Mouse (Mus musculus): Measurements from ENCODE around the gene Mad2l2. TPM values are rescaled to one million over a fixed set of nuclear protein-coding genes. Genes with fewer than 3 reads are reported as not detected.
"Not testable (repeated sequence)": the region's sequence is repeated elsewhere in the genome, so short reads cannot be mapped to it uniquely, and the experiment has no call there.

Gene Mad2l2
- polyA plus RNA-seq, 1 experiment from 2014 or later, result 47.5 TPM

DNA sequence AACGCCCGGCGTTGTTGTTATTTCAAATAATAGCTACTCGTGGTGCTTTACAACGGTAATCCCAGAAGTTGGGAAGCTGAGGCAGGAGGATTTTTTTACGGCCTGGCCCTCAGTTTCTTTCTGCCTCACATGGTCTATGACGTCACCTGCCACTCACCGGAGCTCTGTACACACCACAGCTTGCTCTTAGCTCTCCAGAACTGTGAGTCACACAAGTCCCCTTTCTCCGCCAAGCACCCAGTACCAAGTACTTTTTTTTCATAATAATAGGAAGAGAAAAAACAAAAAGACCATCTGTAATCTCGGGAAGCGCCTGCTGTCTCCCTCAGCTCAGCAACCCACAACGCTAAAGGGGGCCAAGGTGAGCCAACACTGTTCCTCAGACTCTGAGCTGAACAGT lies 51.3 kb downstream of the Mad2l2 start:
- Histone ChIP-seq H3K9me3 (ENCODE audit: control insufficient read depth, low read length) (no peaks in the 10 kb centered on the region), H3K4me1 (replicated peaks; ENCODE audit: control insufficient read depth, insufficient read depth, low read length) (no peaks in the 10 kb centered on the region), H3K27ac (ENCODE audit: low read depth) (no peak overlapping the region), H3K36me3 (ENCODE audit: control insufficient read depth, insufficient read depth, low read length) (no peaks in the 10 kb centered on the region), H3K4me2 (ENCODE audit: low read length) (no peak overlapping the region), H3K9ac (ENCODE audit: low read length) (no peak overlapping the region), H3K27me3 (replicated peaks; ENCODE audit: control insufficient read depth, insufficient read depth, low read length) (no peaks in the 10 kb centered on the region), H3K4me3 (ENCODE audit: low read depth, low read length) (no peak overlapping the region)
- 84% methylated on average over 12 of the region's 12 CpGs for WGBS
- ATAC-seq (replicated peaks; ENCODE audit: low FRiP score, low TSS enrichment, low read depth) (no peak), DNase-seq (ENCODE audit: low spot score) (no peak)

- Histone ChIP-seq H3K9ac (ENCODE audit: low read length) (no peak overlapping the region), H3K27me3 (replicated peaks; ENCODE audit: control insufficient read depth, insufficient read depth, low read length) (no peaks in the 10 kb centered on the region), H3K4me1 (replicated peaks; ENCODE audit: control insufficient read depth, insufficient read depth, low read length) (no peaks in the 10 kb centered on the region), H3K4me3 (ENCODE audit: low read depth, low read length) (no peak overlapping the region), H3K36me3 (ENCODE audit: control insufficient read depth, insufficient read depth, low read length) (no peaks in the 10 kb centered on the region), H3K4me2 (ENCODE audit: low read length) (no peak overlapping the region), H3K9me3 (ENCODE audit: control insufficient read depth, low read length) (no peaks in the 10 kb centered on the region), H3K27ac (ENCODE audit: low read depth) (no peak overlapping the region)
- no peak for ATAC-seq (replicated peaks; ENCODE audit: low FRiP score, low TSS enrichment, low read depth)
- 38% methylated on average over 8 of the region's 8 CpGs for WGBS
- no peak for DNase-seq (ENCODE audit: low spot score)
These were observed 52.2 kb downstream of the Mad2l2 start for GRCm38 (mm10) chr4:148182363-148182762.

DNA sequence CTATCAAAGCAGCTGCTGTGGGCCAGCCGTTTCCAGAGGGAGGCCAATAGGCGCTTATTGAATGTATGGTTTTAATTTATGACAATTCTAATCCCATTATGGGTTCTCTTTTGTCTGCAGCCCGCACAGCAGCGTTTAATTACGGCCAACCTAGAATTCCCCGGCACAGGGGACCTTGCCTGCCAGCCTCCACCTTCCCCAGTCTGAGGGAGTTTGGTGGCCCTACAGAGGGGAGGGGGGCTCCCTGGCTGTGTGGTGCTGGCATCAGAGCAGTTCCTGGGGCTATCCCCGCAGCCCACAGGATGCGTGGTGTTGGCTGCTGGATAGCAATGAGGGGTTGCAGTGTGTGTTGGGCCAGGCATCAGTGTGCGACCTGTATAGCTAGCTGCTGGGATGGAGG lies 54.4 kb downstream of the Mad2l2 start:
- ATAC-seq (replicated peaks; ENCODE audit: low FRiP score, low TSS enrichment, low read depth) (no peak), DNase-seq (ENCODE audit: low spot score) (no peak)
- no peak overlapping the region for H3K4me2 ChIP-seq (ENCODE audit: low read length)
- H3K36me3 ChIP-seq (ENCODE audit: control insufficient read depth, insufficient read depth, low read length), result no peaks in the 10 kb centered on the region
- no peak overlapping the region for H3K4me3 ChIP-seq (ENCODE audit: low read depth, low read length)
- WGBS, result 73% methylated on average over 9 of the region's 9 CpGs
- H3K27me3 ChIP-seq (replicated peaks; ENCODE audit: control insufficient read depth, insufficient read depth, low read length), result no peaks in the 10 kb centered on the region
- H3K4me1 ChIP-seq (replicated peaks; ENCODE audit: control insufficient read depth, insufficient read depth, low read length), result no peaks in the 10 kb centered on the region
- H3K9ac ChIP-seq (ENCODE audit: low read length), result no peak overlapping the region
- H3K27ac ChIP-seq (ENCODE audit: low read depth), result no peak overlapping the region
- no peaks in the 10 kb centered on the region for H3K9me3 ChIP-seq (ENCODE audit: control insufficient read depth, low read length)

- H3K9me3 ChIP-seq (ENCODE audit: control insufficient read depth, low read length), result no peaks in the 10 kb centered on the region
- H3K4me3 ChIP-seq (ENCODE audit: low read depth, low read length), result no peak overlapping the region
- H3K27me3 ChIP-seq (replicated peaks; ENCODE audit: control insufficient read depth, insufficient read depth, low read length), result no peaks in the 10 kb centered on the region
- no peak overlapping the region for H3K9ac ChIP-seq (ENCODE audit: low read length)
- WGBS, result 63% methylated on average over 4 of the region's 4 CpGs
- H3K4me1 ChIP-seq (replicated peaks; ENCODE audit: control insufficient read depth, insufficient read depth, low read length), result no peaks in the 10 kb centered on the region
- no peak overlapping the region for H3K4me2 ChIP-seq (ENCODE audit: low read length)
- ATAC-seq (replicated peaks; ENCODE audit: low FRiP score, low TSS enrichment, low read depth) (no peak), DNase-seq (ENCODE audit: low spot score) (no peak)
- no peaks in the 10 kb centered on the region for H3K36me3 ChIP-seq (ENCODE audit: control insufficient read depth, insufficient read depth, low read length)
- H3K27ac ChIP-seq (ENCODE audit: low read depth), result no peak overlapping the region
These were observed 55.6 kb downstream of the Mad2l2 start for GRCm38 (mm10) chr4:148185819-148186218.

- not testable (repeated sequence) for H3K36me3 ChIP-seq (ENCODE audit: control insufficient read depth, insufficient read depth, low read length); H3K27me3 ChIP-seq (replicated peaks; ENCODE audit: control insufficient read depth, insufficient read depth, low read length); ATAC-seq (replicated peaks; ENCODE audit: low FRiP score, low TSS enrichment, low read depth); H3K9me3 ChIP-seq (ENCODE audit: control insufficient read depth, low read length); H3K4me2 ChIP-seq (ENCODE audit: low read length); H3K27ac ChIP-seq (ENCODE audit: low read depth); H3K4me1 ChIP-seq (replicated peaks; ENCODE audit: control insufficient read depth, insufficient read depth, low read length); H3K9ac ChIP-seq (ENCODE audit: low read length); DNase-seq (ENCODE audit: low spot score); H3K4me3 ChIP-seq (ENCODE audit: low read depth, low read length)
- 92% methylated on average over 1 of the region's 1 CpGs for whole genome bisulfite sequencing
These were observed 58.6 kb downstream of the Mad2l2 start for GRCm38 (mm10) chr4:148188767-148189166.

- Histone ChIP-seq H3K27ac (ENCODE audit: low read depth) (no peak overlapping the region), H3K9ac (ENCODE audit: low read length) (no peak overlapping the region), H3K4me3 (ENCODE audit: low read depth, low read length) (no peak overlapping the region), H3K4me1 (replicated peaks; ENCODE audit: control insufficient read depth, insufficient read depth, low read length) (no peaks in the 10 kb centered on the region), H3K27me3 (replicated peaks; ENCODE audit: control insufficient read depth, insufficient read depth, low read length) (no peaks in the 10 kb centered on the region), H3K4me2 (ENCODE audit: low read length) (no peak overlapping the region), H3K36me3 (ENCODE audit: control insufficient read depth, insufficient read depth, low read length) (no peaks in the 10 kb centered on the region), H3K9me3 (ENCODE audit: control insufficient read depth, low read length) (no peaks in the 10 kb centered on the region)
- WGBS, result 26% methylated on average over 11 of the region's 11 CpGs
- no peak for DNase-seq (ENCODE audit: low spot score)
- no peak for ATAC-seq (replicated peaks; ENCODE audit: low FRiP score, low TSS enrichment, low read depth)
These were observed 62.6 kb downstream of the Mad2l2 start for GRCm38 (mm10) chr4:148192707-148193245.

DNA sequence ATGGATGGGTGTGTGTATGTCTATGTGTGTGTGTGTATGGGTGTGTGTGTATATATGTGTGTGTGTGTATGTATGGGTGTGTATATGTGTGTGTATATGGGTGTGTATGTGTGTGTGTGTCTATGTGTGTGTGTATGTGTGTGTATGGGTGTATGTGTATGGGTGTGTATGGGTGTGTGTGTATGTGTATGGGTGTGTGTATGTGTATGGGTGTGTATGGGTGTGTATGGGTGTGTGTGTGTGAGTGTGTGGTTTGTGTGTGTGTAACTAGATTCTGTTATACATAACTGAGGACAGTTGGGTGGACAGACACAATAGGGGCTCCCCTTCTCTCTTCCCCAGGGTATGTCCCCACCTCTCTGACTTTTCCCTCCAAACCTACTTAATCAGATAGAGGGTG lies 64.2 kb downstream of the Mad2l2 start:
- no peaks in the 10 kb centered on the region for H3K9me3 ChIP-seq (ENCODE audit: control insufficient read depth, low read length)
- ATAC-seq (replicated peaks; ENCODE audit: low FRiP score, low TSS enrichment, low read depth) (no peak), DNase-seq (ENCODE audit: low spot score) (no peak)
- no peaks in the 10 kb centered on the region for H3K36me3 ChIP-seq (ENCODE audit: control insufficient read depth, insufficient read depth, low read length)
- no peak overlapping the region for H3K4me2 ChIP-seq (ENCODE audit: low read length)
- no peak overlapping the region for H3K9ac ChIP-seq (ENCODE audit: low read length)
- no peak overlapping the region for H3K4me3 ChIP-seq (ENCODE audit: low read depth, low read length)
- no peaks in the 10 kb centered on the region for H3K4me1 ChIP-seq (replicated peaks; ENCODE audit: control insufficient read depth, insufficient read depth, low read length)
- no peak overlapping the region for H3K27ac ChIP-seq (ENCODE audit: low read depth)
- no peaks in the 10 kb centered on the region for H3K27me3 ChIP-seq (replicated peaks; ENCODE audit: control insufficient read depth, insufficient read depth, low read length)

Small RNA genes lying within 50 kb of the gene (microRNA-seq; reads per million reads assigned to microRNA genes)
- not detected for gene Mir7022

Other genes with a start within 250 kb of the Mad2l2 start
- 31.6 and 33.3 TPM in 2 replicates for gene Mfn2, start 225.7 kb upstream of the Mad2l2 start, polyA plus RNA-seq (2014; fragmentation: Nextera tagmentation; extraction: Ambion mirVana)
- 40.9 and 44.1 TPM in 2 replicates for gene Plod1, start 193.6 kb upstream of the Mad2l2 start, polyA plus RNA-seq (2014; fragmentation: Nextera tagmentation; extraction: Ambion mirVana)
- 19.9 and 21.3 TPM in 2 replicates for gene 2510039O18Rik, start 189.5 kb upstream of the Mad2l2 start, polyA plus RNA-seq (2014; fragmentation: Nextera tagmentation; extraction: Ambion mirVana)
- gene Nppb, start 144.6 kb upstream of the Mad2l2 start, polyA plus RNA-seq (2014; fragmentation: Nextera tagmentation; extraction: Ambion mirVana), result 0.40 TPM in 1 of 2 replicates, not detected in the other
- 0.28 and 0.56 TPM in 2 replicates for gene Nppa, start 129.7 kb upstream of the Mad2l2 start, polyA plus RNA-seq (2014; fragmentation: Nextera tagmentation; extraction: Ambion mirVana)
- 5.2 and 5.3 TPM in 2 replicates for gene Clcn6, start 91.6 kb upstream of the Mad2l2 start, polyA plus RNA-seq (2014; fragmentation: Nextera tagmentation; extraction: Ambion mirVana)
- gene Mthfr, start 91.3 kb upstream of the Mad2l2 start, polyA plus RNA-seq (2014; fragmentation: Nextera tagmentation; extraction: Ambion mirVana), result 17.8 and 18.4 TPM in 2 replicates
- 15.9 and 16.4 TPM in 2 replicates for gene Agtrap, start 42.4 kb upstream of the Mad2l2 start, polyA plus RNA-seq (2014; fragmentation: Nextera tagmentation; extraction: Ambion mirVana)
- 0.19 and 0.34 TPM in 2 replicates for gene Draxin, start 314 bp downstream of the Mad2l2 start, polyA plus RNA-seq (2014; fragmentation: Nextera tagmentation; extraction: Ambion mirVana)
- gene Fbxo6, start 21.8 kb downstream of the Mad2l2 start, polyA plus RNA-seq (2014; fragmentation: Nextera tagmentation; extraction: Ambion mirVana), result 12.6 and 13.2 TPM in 2 replicates
- 13.3 and 14.2 TPM in 2 replicates for gene Fbxo44, start 30.1 kb downstream of the Mad2l2 start, polyA plus RNA-seq (2014; fragmentation: Nextera tagmentation; extraction: Ambion mirVana)
- gene Fbxo2, start 30.2 kb downstream of the Mad2l2 start, polyA plus RNA-seq (2014; fragmentation: Nextera tagmentation; extraction: Ambion mirVana), result 0.50 and 0.65 TPM in 2 replicates
- gene Disp3, start 157.6 kb downstream of the Mad2l2 start, polyA plus RNA-seq (2014; fragmentation: Nextera tagmentation; extraction: Ambion mirVana), result 0.18 and 0.23 TPM in 2 replicates